Mouse (Mus musculus): ENCODE measurements at regions not wholly inside any gene's neighbourhood (a gene's known extent, or its start where the extent isn't known, plus 50 kb on each side); places are given as distances from the start of the nearest gene placed in this dataset.
A peak's percentile ranks its signal among the peaks of the same experiment; 100 is the strongest.

DNA sequence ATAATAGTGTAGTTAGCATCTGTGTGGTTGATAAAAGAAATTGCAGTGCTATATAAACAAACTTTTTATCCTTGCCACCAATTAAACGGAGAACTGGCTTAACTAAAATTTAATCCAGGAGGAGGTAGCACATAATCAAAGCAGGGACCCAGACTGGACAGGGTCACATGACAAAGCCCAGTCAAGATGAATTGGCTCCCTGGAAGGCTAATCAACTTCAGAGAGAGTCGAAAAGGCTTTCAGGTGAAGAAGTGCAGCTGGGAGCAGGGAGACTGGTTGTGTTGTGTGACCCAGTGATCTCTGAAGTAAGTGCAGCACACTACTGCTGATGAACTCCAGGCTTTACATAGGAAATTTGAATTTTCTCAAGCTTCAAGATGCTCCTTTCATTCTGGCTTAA lies 127.5 kb upstream of the Nectin3 start:
- DNase-seq (ENCODE audit: low read depth) = peak; percentile 29
- TF ChIP-seq POLR2A (IDR thresholded peaks at IDR 0.05; ENCODE audit: borderline replicate concordance, extremely low read depth, insufficient read depth, insufficient read length, poor library complexity, severe bottlenecking) (no peak), CTCF (IDR thresholded peaks at IDR 0.05; ENCODE audit: borderline replicate concordance, extremely low read depth, insufficient read depth, insufficient read length) (no peak)

DNA sequence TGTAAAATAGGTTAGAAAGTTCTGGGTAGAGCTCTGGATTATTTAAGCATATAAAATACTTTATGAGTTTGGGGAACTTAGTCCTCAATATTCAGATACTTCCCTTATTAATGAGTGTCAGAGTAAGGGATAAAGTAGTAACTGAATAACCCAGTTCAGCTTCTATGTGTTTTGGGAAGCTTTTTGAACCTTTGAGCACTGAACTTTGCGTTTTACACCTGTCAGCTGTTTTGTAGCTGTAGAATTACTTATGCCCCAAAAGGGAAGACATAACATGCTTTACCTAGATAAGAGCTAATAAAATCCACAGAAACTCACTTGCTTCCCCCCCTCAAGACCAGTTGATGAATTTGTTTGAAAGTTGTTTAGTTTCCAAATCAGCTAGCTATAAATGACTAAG lies 124.9 kb upstream of the Nectin3 start:
- TF ChIP-seq CTCF (IDR thresholded peaks at IDR 0.05; ENCODE audit: borderline replicate concordance, extremely low read depth, insufficient read depth, insufficient read length) (no peak), POLR2A (IDR thresholded peaks at IDR 0.05; ENCODE audit: borderline replicate concordance, extremely low read depth, insufficient read depth, insufficient read length, poor library complexity, severe bottlenecking) (no peak)
- DNase-seq (ENCODE audit: low read depth) = no peak

DNA sequence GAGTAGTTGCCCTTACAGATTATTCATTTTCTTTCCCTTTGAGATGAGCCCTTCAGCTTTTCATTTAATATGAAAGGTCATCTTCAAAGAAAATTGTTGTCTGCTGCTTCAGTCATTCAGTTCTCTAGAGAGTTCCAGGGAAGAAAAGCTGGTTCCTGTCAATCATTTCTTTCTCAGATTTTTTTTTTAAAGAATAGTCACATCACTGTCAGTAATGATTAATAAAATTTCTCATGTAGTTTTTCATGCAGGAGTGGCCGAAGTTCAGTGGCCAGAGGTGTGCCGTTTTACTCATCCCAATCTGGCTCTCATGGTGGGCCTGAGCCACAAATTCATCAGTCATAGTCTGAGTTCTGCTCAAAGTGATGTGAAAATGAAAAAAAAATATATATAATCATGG lies 121.5 kb upstream of the Nectin3 start:
- no peak for DNase-seq (ENCODE audit: low read depth)
- no peak for TF ChIP-seq POLR2A (IDR thresholded peaks at IDR 0.05; ENCODE audit: borderline replicate concordance, extremely low read depth, insufficient read depth, insufficient read length, poor library complexity, severe bottlenecking)
- TF ChIP-seq CTCF (IDR thresholded peaks at IDR 0.05; ENCODE audit: borderline replicate concordance, extremely low read depth, insufficient read depth, insufficient read length) = no peak

DNA sequence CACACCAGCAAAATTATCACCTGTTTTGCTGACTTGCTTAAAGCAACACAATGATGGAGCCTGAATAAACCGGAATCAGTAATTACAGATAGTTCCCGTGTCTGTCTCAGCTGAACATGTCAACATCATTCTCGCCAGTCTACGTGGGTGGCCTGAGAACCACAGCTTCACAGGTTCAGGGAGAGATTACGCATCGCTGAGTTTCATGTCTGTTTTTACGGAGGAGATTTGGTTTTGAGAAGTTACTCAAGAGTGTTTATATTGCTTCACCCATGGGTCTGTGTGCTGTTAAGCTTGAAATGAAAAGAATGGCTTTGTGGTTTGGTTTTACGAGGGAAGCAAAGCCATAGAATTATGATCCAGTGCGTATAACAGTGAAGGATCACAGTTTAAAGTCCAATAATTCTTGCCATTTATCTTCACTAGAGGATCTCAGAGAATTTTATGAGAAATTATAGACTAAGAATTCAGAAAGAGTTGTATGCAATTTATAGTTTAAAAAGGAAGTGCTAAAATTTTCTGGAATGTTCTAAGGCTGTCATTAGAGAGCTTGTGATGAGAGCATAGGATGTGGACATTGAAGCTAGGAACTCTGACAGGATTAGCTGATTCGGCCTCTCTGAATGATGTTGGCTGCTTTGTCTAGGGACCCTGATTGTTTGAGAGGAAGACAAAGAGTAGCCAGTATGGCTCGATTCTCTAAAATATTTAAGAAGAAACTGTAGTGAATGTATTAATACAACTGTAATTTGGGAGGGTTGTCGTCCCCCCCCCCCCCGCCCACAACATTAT lies 119.4 kb upstream of the Nectin3 start:
- TF ChIP-seq POLR2A (IDR thresholded peaks at IDR 0.05; ENCODE audit: borderline replicate concordance, extremely low read depth, insufficient read depth, insufficient read length, poor library complexity, severe bottlenecking) (no peak), CTCF (IDR thresholded peaks at IDR 0.05; ENCODE audit: borderline replicate concordance, extremely low read depth, insufficient read depth, insufficient read length) (no peak)
- peak; percentile 35 for DNase-seq (ENCODE audit: low read depth)

DNA sequence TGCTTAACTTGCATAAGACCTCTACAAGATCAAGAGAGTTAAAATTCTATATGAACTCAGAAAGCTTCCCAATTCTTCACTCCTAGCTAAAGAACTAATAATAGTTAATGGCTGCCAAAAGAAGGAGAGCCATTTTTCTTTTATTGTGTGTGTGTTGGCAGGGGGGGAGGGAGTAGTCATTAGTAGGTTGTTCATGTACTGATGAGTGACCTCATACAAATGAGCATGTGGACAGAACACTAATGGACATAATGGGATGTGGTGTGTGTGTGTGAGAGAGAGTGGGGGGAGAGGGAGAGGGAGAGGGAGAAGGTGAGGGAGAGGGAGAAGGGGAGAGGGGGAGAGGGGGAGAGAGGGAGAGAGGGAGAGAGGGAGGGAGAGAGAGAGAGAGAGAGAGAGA lies 118.3 kb upstream of the Nectin3 start:
- no peak for TF ChIP-seq CTCF (IDR thresholded peaks at IDR 0.05; ENCODE audit: borderline replicate concordance, extremely low read depth, insufficient read depth, insufficient read length)
- no peak for TF ChIP-seq POLR2A (IDR thresholded peaks at IDR 0.05; ENCODE audit: borderline replicate concordance, extremely low read depth, insufficient read depth, insufficient read length, poor library complexity, severe bottlenecking)

DNA sequence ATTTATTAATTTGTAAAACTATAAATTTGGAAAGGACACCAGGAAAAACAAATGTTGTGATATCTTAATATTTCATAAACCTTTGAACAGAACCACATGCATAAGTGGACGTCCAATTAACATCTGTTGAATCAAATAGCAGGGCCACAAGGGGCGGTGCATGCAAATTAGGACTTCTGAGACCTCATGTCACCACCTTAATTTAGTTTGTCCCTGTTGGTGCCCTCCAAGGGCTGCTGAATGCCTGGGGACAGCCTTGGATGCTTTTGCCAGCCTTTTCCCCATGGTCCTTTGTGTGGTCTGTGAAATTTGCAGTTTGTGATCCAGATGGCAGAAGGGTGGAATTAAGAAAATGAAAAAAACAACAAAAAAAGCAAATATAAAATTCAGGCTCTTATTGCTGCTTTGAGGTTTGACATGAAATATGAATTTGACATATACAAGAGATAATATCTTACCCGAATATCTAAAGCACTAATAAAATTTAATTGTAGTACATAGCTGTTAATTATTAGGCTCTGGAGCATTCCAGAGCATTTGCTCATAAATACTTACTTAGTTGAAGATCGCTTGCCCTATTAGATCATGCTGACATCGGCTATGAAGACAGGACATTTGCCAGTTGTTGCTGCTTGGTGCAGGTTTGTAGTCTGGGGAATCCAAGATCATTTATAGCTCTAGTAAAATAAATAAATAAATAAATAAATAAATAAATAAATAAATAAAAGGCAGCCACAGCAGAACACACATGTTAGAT lies 114.9 kb upstream of the Nectin3 start:
- DNase-seq (ENCODE audit: low read depth) = peak; percentile 4
- TF ChIP-seq CTCF (IDR thresholded peaks at IDR 0.05; ENCODE audit: borderline replicate concordance, extremely low read depth, insufficient read depth, insufficient read length) (no peak), POLR2A (IDR thresholded peaks at IDR 0.05; ENCODE audit: borderline replicate concordance, extremely low read depth, insufficient read depth, insufficient read length, poor library complexity, severe bottlenecking) (no peak)

More for the DNA sequence above, 118.3 kb upstream of the Nectin3 start:
- DNase-seq (ENCODE audit: low read depth) = peak; percentile 19

DNA sequence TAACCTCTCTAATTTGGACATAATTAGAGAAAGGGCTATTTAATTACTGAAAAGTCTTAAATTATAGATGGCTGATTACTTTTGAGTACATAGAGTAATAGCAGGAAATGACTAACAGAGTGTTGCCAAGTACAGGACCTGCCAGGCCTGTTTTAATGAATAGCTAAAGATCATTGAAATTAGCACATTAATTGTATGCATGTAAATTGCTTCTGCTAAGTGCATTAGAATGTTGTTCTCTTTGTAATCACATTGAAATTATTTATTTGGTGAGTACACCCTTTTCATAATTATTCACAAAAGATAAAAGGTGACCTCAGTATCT lies 107.5 kb upstream of the Nectin3 start:
- TF ChIP-seq POLR2A (IDR thresholded peaks at IDR 0.05; ENCODE audit: borderline replicate concordance, extremely low read depth, insufficient read depth, insufficient read length, poor library complexity, severe bottlenecking) = no peak
- TF ChIP-seq CTCF (IDR thresholded peaks at IDR 0.05; ENCODE audit: borderline replicate concordance, extremely low read depth, insufficient read depth, insufficient read length) = no peak
- peak; percentile 57 for DNase-seq (ENCODE audit: low read depth)

DNA sequence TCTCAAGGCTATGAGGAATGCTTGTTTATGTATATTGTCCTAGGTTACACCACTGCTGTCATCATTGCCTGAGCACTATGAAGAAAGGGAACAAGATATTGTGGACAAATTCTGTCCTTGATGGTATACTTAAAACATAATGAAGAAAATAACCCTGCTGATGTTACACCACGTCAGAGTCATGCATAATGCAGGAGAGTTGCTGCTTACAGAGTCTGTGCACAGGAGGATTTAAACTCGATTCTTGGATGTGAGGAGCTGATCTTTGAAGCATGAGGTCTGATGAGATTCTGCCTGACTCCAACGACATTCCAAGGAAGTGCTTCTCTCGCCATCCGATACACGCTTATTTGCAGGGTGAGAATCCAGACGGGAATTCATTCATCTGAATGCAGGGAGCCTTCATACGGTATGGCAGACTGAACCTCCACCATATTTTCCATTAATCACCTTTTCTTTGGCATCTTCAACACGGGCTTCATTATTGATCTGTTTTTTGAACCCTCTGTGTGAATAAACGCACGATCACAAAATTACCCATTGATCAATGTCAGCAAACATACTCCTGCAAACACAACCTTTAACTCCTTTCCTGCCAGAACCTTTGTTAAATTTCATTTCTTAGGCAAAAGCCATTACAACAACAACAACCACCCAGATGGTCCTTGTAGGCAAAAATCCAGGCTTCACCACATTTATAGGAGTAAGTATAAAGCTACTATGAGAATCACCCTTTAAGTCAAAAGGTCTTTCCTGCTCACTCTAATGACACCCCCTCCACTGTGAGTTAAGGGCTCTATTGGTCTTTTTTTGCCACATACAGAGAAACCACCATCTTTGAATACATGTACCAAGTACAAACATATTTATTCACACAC lies 106.9 kb upstream of the Nectin3 start:
- peak; percentile 50 for DNase-seq (ENCODE audit: low read depth)
- TF ChIP-seq CTCF (IDR thresholded peaks at IDR 0.05; ENCODE audit: borderline replicate concordance, extremely low read depth, insufficient read depth, insufficient read length) (no peak), POLR2A (IDR thresholded peaks at IDR 0.05; ENCODE audit: borderline replicate concordance, extremely low read depth, insufficient read depth, insufficient read length, poor library complexity, severe bottlenecking) (no peak)

DNA sequence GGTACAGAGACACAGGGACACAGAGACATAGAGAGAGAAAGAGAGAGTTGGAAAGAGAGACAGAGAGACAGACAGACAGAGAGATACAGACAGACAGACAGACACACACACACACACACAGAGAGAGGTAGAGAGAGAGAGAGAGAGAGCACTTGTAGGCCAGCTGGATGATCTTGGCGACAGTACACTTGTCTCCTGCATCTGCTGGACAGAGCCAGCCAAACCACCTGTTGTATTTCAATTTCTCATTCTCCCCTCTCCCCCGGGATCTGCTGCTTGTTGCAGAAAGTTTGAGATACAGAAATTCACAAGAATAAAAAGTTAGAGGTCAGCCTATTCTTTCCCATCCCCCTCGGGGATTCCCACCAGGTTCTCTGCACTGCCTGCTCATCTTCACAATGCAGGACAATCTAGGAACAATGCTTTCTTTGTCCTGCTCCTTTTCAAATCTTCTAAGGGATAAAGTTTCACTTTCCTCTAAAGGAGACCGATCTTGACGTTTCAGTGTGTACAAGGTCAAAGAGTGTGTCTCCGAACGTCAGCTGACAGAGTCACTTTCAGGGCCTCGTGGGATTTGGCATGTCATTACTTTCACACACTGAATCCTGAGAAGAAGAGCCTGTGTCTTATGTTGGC lies 94.4 kb upstream of the Nectin3 start:
- no peak for DNase-seq (ENCODE audit: low read depth)
- TF ChIP-seq CTCF (IDR thresholded peaks at IDR 0.05; ENCODE audit: borderline replicate concordance, extremely low read depth, insufficient read depth, insufficient read length) (no peak), POLR2A (IDR thresholded peaks at IDR 0.05; ENCODE audit: borderline replicate concordance, extremely low read depth, insufficient read depth, insufficient read length, poor library complexity, severe bottlenecking) (no peak)

DNA sequence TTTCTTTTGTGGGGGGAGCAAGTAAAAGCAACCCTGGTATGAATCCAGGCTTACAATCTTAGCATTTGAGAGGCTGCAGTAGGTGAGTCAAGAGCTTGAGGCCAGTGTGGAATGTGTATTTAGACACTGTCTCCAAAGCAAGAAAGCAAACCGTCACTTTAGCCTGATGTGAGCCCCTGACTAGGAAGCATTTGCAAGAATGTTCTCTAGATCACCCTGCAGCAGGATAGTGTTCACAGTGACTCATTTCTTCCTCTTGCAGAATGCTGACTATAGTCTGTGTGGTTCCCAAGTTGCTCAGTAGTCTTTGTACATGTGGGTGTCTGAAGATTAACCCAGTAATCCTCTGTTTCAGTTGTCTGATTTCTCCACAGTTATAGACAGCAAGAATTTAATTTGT lies 88.7 kb upstream of the Nectin3 start:
- TF ChIP-seq POLR2A (IDR thresholded peaks at IDR 0.05; ENCODE audit: borderline replicate concordance, extremely low read depth, insufficient read depth, insufficient read length, poor library complexity, severe bottlenecking) (no peak), CTCF (IDR thresholded peaks at IDR 0.05; ENCODE audit: borderline replicate concordance, extremely low read depth, insufficient read depth, insufficient read length) (no peak)
- DNase-seq (ENCODE audit: low read depth) = no peak

DNA sequence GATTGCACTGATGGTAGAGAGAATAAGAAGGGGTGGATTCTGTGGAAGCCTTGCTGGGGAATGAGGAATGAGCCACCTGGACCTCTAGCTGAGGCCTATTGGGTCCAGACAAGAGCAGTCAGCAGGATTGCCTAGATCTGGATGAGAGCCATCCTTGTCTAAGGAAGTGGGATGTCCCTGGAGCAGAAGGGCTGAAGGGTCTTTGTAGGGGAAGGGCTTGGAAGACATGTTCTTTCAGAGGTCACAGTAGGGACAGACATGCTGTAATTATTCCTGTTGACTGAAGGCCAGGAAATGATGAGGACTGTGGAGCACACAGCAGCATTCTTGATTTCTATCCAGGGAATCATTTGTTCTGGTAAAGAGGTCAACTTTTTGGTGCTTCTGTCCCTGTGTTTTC lies 86.2 kb upstream of the Nectin3 start:
- no peak for DNase-seq (ENCODE audit: low read depth)
- TF ChIP-seq CTCF (IDR thresholded peaks at IDR 0.05; ENCODE audit: borderline replicate concordance, extremely low read depth, insufficient read depth, insufficient read length) = no peak
- no peak for TF ChIP-seq POLR2A (IDR thresholded peaks at IDR 0.05; ENCODE audit: borderline replicate concordance, extremely low read depth, insufficient read depth, insufficient read length, poor library complexity, severe bottlenecking)

All from brain, embryonic 14.5 days (tissue).